Mouse (Mus musculus): ENCODE measurements around the gene Iqschfp.

Iqschfp gene

GRCm38 (mm10) chr3:68493586-68494295 is 601.7 kb downstream of the Iqschfp start:
- DNase-seq (ENCODE audit: low spot score): peak; percentile 88

- DNase-seq (ENCODE audit: low spot score): peak; percentile 64
Measured at GRCm38 (mm10) chr3:68494296-68495095, 602.5 kb downstream of the Iqschfp start.

GRCm38 (mm10) chr3:68495096-68495735 is 603.2 kb downstream of the Iqschfp start:
- DNase-seq (ENCODE audit: low spot score): peak; percentile 57

- peak; percentile 53 for DNase-seq (ENCODE audit: low spot score)
Measured at GRCm38 (mm10) chr3:68495736-68496242, 603.8 kb downstream of the Iqschfp start.

GRCm38 (mm10) chr3:68496513-68496912 is 604.5 kb downstream of the Iqschfp start:
- DNase-seq (ENCODE audit: low spot score): no peak

- DNase-seq (ENCODE audit: low spot score): no peak
Measured at GRCm38 (mm10) chr3:68499532-68500152, 607.6 kb downstream of the Iqschfp start.

GRCm38 (mm10) chr3:68504838-68505237 is 612.8 kb downstream of the Iqschfp start:
- no peak for DNase-seq (ENCODE audit: low spot score)

- no peak for DNase-seq (ENCODE audit: low spot score)
Measured at GRCm38 (mm10) chr3:68506769-68507318, 614.8 kb downstream of the Iqschfp start.

GRCm38 (mm10) chr3:68508629-68509028 is 616.6 kb downstream of the Iqschfp start:
- DNase-seq (ENCODE audit: low spot score): peak; percentile 36

- DNase-seq (ENCODE audit: low spot score): no peak
Measured at GRCm38 (mm10) chr3:68510872-68511271, 618.8 kb downstream of the Iqschfp start.

- DNase-seq (ENCODE audit: low spot score): no peak
Measured at GRCm38 (mm10) chr3:68511744-68512143, 619.7 kb downstream of the Iqschfp start.

- no peak for DNase-seq (ENCODE audit: low spot score)
Measured at GRCm38 (mm10) chr3:68512327-68512726, 620.3 kb downstream of the Iqschfp start.

- no peak for DNase-seq (ENCODE audit: low spot score)
Measured at GRCm38 (mm10) chr3:68513340-68514119, 621.5 kb downstream of the Iqschfp start.

GRCm38 (mm10) chr3:68514120-68514497 is 622.1 kb downstream of the Iqschfp start:
- no peak for DNase-seq (ENCODE audit: low spot score)

GRCm38 (mm10) chr3:68514717-68515116 is 622.7 kb downstream of the Iqschfp start:
- no peak for DNase-seq (ENCODE audit: low spot score)

GRCm38 (mm10) chr3:68516393-68517081 is 624.5 kb downstream of the Iqschfp start:
- no peak for DNase-seq (ENCODE audit: low spot score)

GRCm38 (mm10) chr3:68517236-68517635 is 625.2 kb downstream of the Iqschfp start:
- DNase-seq (ENCODE audit: low spot score): no peak

- DNase-seq (ENCODE audit: low spot score): no peak
Measured at GRCm38 (mm10) chr3:68518041-68518440, 626.0 kb downstream of the Iqschfp start.

- DNase-seq (ENCODE audit: low spot score): no peak
Measured at GRCm38 (mm10) chr3:68518586-68518985, 626.6 kb downstream of the Iqschfp start.

GRCm38 (mm10) chr3:68525361-68525878 is 633.4 kb downstream of the Iqschfp start:
- no peak for DNase-seq (ENCODE audit: low spot score)

Measured in embryo, embryonic 10 days (tissue).